Mouse (Mus musculus) heart, embryonic 10.5 days (tissue): Measurements from ENCODE around the gene Necab2. TPM values are rescaled to one million over a fixed set of nuclear protein-coding genes. Genes with fewer than 3 reads are reported as not detected.

Experiments used
- DNase-seq: peaks from one replicate; pipeline ENCODE4 v3.0.0-alpha.2; 2017; ENCODE audit warnings: low spot score
- H3K27ac ChIP-seq: fragments of 300-500 bp; sonication (generic); 2 replicates; pipeline ENCODE4 v1.5.1; 2016; ENCODE audit warnings: mild to moderate bottlenecking
- H3K27me3 ChIP-seq: fragments of 300-500 bp; sonication (generic); 2 replicates; pipeline ENCODE4 v1.6.1; 2016; ENCODE audit warnings: mild to moderate bottlenecking; ENCODE audit not compliant: poor library complexity, insufficient read depth, severe bottlenecking
- H3K36me3 ChIP-seq: fragments of 300-500 bp; sonication (generic); 2 replicates; pipeline ENCODE4 v1.6.1; 2016; ENCODE audit warnings: mild to moderate bottlenecking, moderate library complexity
- H3K4me1 ChIP-seq: fragments of 300-500 bp; sonication (generic); 2 replicates; pipeline ENCODE4 v1.6.1; 2016; ENCODE audit warnings: mild to moderate bottlenecking
- H3K4me3 ChIP-seq: fragments of 300-500 bp; sonication (generic); 2 replicates; pipeline ENCODE4 v1.5.1; 2016; ENCODE audit warnings: mild to moderate bottlenecking, moderate library complexity
- H3K9me3 ChIP-seq: fragments of 300-500 bp; sonication (generic); 2 replicates; pipeline ENCODE4 v1.6.1; 2016; ENCODE audit warnings: mild to moderate bottlenecking, moderate library complexity
- WGBS: fragments of 180-500 bp; shearing (Covaris S2); methylation state at CpG from one replicate; pipeline ENCODE4 v1.1.7; 2016; 5-methylcytosine and 5-hydroxymethylcytosine counted together
- polyA plus RNA-seq: library from polyadenylated mRNA; unstranded; fragments of >200 nt; fragmentation: Nextera tagmentation; extraction: Ambion mirVana; gene quantifications from 2 replicates; pipeline ENCODE4 v1.2.1, GENCODE M21; 2016

Necab2 gene
- polyA plus RNA-seq, 1 experiment from 2014 or later: 3.4 TPM

- no peak for DNase-seq
- Histone ChIP-seq H3K27me3 (peaks cover 71% of the 10 kb centered on the region), H3K4me1 (peaks cover 32% of the 10 kb centered on the region), H3K9me3 (no peaks in the 10 kb centered on the region), H3K4me3 (no peak overlapping the region), H3K27ac (no peak overlapping the region), H3K36me3 (no peaks in the 10 kb centered on the region)
- 66% methylated on average over 5 of the region's 5 CpGs for WGBS
These were observed 4.5 kb upstream of the Necab2 start for GRCm38 (mm10) chr8:119442013-119442412.

- Histone ChIP-seq H3K27me3 (peaks cover 74% of the 10 kb centered on the region), H3K36me3 (no peaks in the 10 kb centered on the region), H3K9me3 (no peaks in the 10 kb centered on the region), H3K4me3 (no peak overlapping the region), H3K4me1 (peaks cover 33% of the 10 kb centered on the region), H3K27ac (no peak overlapping the region)
- no peak for DNase-seq
- 87% methylated on average over 8 of the region's 8 CpGs for WGBS
These were observed 3.5 kb upstream of the Necab2 start for GRCm38 (mm10) chr8:119442970-119443369.

GRCm38 (mm10) chr8:119446990-119447780 lies 666 bp downstream of the Necab2 start:
- peaks cover 90% of the 10 kb centered on the region for H3K27me3 ChIP-seq
- WGBS: 8% methylated on average over 74 of the region's 80 CpGs
- H3K4me1 ChIP-seq: peaks cover 18% of the 10 kb centered on the region
- H3K4me3 ChIP-seq: peak overlapping the region; percentile 74
- DNase-seq: no peak
- H3K9me3 ChIP-seq: no peaks in the 10 kb centered on the region
- H3K27ac ChIP-seq: peak overlapping the region; percentile 88
- H3K36me3 ChIP-seq: no peaks in the 10 kb centered on the region

GRCm38 (mm10) chr8:119447781-119448170 lies 1.3 kb downstream of the Necab2 start:
- Histone ChIP-seq H3K4me1 (peaks cover 18% of the 10 kb centered on the region), H3K27me3 (peaks cover 89% of the 10 kb centered on the region), H3K4me3 (peak overlapping the region; percentile 74), H3K9me3 (no peaks in the 10 kb centered on the region), H3K27ac (no peak overlapping the region), H3K36me3 (no peaks in the 10 kb centered on the region)
- no peak for DNase-seq
- 2% methylated on average over 17 of the region's 17 CpGs for WGBS

GRCm38 (mm10) chr8:119449627-119450026 lies 3.1 kb downstream of the Necab2 start:
- H3K27me3 ChIP-seq: peaks cover 78% of the 10 kb centered on the region
- H3K36me3 ChIP-seq: no peaks in the 10 kb centered on the region
- H3K9me3 ChIP-seq: no peaks in the 10 kb centered on the region
- H3K27ac ChIP-seq: peak overlapping the region; percentile 4; the same call in 1 of the 2 replicates
- DNase-seq: no peak
- WGBS: 73% methylated on average over 12 of the region's 12 CpGs
- peaks cover 21% of the 10 kb centered on the region for H3K4me1 ChIP-seq
- H3K4me3 ChIP-seq: no peak overlapping the region

- Histone ChIP-seq H3K27ac (no peak overlapping the region), H3K9me3 (no peaks in the 10 kb centered on the region), H3K4me3 (no peak overlapping the region), H3K36me3 (no peaks in the 10 kb centered on the region), H3K27me3 (peaks cover 63% of the 10 kb centered on the region), H3K4me1 (peaks cover 33% of the 10 kb centered on the region)
- DNase-seq: no peak
- 89% methylated on average over 4 of the region's 4 CpGs for WGBS
These were observed 4.6 kb downstream of the Necab2 start for GRCm38 (mm10) chr8:119451131-119451530.

GRCm38 (mm10) chr8:119452919-119453318 lies 6.4 kb downstream of the Necab2 start:
- no peaks in the 10 kb centered on the region for H3K9me3 ChIP-seq
- 80% methylated on average over 5 of the region's 5 CpGs for WGBS
- no peak for DNase-seq
- H3K27ac ChIP-seq: no peak overlapping the region
- H3K4me1 ChIP-seq: peaks cover 23% of the 10 kb centered on the region
- H3K4me3 ChIP-seq: no peak overlapping the region
- peaks cover 50% of the 10 kb centered on the region for H3K27me3 ChIP-seq
- H3K36me3 ChIP-seq: no peaks in the 10 kb centered on the region

GRCm38 (mm10) chr8:119456045-119456444 lies 9.5 kb downstream of the Necab2 start:
- H3K27ac ChIP-seq: no peak overlapping the region; the same call in 1 of the 2 replicates
- H3K9me3 ChIP-seq: no peaks in the 10 kb centered on the region
- H3K36me3 ChIP-seq: no peaks in the 10 kb centered on the region
- peaks cover 24% of the 10 kb centered on the region; the same call in 1 of the 2 replicates for H3K4me1 ChIP-seq
- no peak for DNase-seq
- no peak overlapping the region for H3K4me3 ChIP-seq
- peaks cover 18% of the 10 kb centered on the region for H3K27me3 ChIP-seq
- WGBS: 85% methylated on average over 5 of the region's 5 CpGs

- Histone ChIP-seq H3K9me3 (no peaks in the 10 kb centered on the region), H3K36me3 (no peaks in the 10 kb centered on the region), H3K4me3 (0 out of 2 replicates have a peak overlapping the region, but pooled peaks have one; percentile 3), H3K4me1 (peaks cover 32% of the 10 kb centered on the region), H3K27ac (no peak overlapping the region), H3K27me3 (peaks cover 31% of the 10 kb centered on the region)
- no peak for DNase-seq
- 35% methylated on average over 16 of the region's 16 CpGs for WGBS
These were observed 13.2 kb downstream of the Necab2 start for GRCm38 (mm10) chr8:119459724-119460123.

- 85% methylated on average over 9 of the region's 9 CpGs for WGBS
- H3K36me3 ChIP-seq: no peaks in the 10 kb centered on the region
- peaks cover 47% of the 10 kb centered on the region for H3K27me3 ChIP-seq
- peaks cover 32% of the 10 kb centered on the region for H3K4me1 ChIP-seq
- no peak overlapping the region for H3K4me3 ChIP-seq
- H3K9me3 ChIP-seq: no peaks in the 10 kb centered on the region
- H3K27ac ChIP-seq: no peak overlapping the region
- DNase-seq: no peak
These were observed 14.8 kb downstream of the Necab2 start for GRCm38 (mm10) chr8:119461356-119461755.

GRCm38 (mm10) chr8:119463709-119464108 lies 17.2 kb downstream of the Necab2 start:
- no peaks in the 10 kb centered on the region for H3K9me3 ChIP-seq
- H3K4me1 ChIP-seq: peaks cover 39% of the 10 kb centered on the region
- WGBS: 57% methylated on average over 7 of the region's 7 CpGs
- no peak overlapping the region for H3K4me3 ChIP-seq
- H3K36me3 ChIP-seq: no peaks in the 10 kb centered on the region
- no peak for DNase-seq
- H3K27me3 ChIP-seq: peaks cover 61% of the 10 kb centered on the region
- H3K27ac ChIP-seq: no peak overlapping the region

- Histone ChIP-seq H3K27me3 (peaks cover 67% of the 10 kb centered on the region), H3K27ac (no peak overlapping the region), H3K9me3 (no peaks in the 10 kb centered on the region), H3K36me3 (no peaks in the 10 kb centered on the region), H3K4me3 (peak overlapping the region; percentile 45), H3K4me1 (peaks cover 35% of the 10 kb centered on the region)
- 3% methylated on average over 18 of the region's 18 CpGs for WGBS
- peak; percentile 90 for DNase-seq
These were observed 19.6 kb downstream of the Necab2 start for GRCm38 (mm10) chr8:119466105-119466504.

GRCm38 (mm10) chr8:119466794-119467193 lies 20.3 kb downstream of the Necab2 start:
- Histone ChIP-seq H3K4me1 (peaks cover 35% of the 10 kb centered on the region), H3K9me3 (no peaks in the 10 kb centered on the region), H3K27ac (0 out of 2 replicates have a peak overlapping the region, but pooled peaks have one; percentile 7), H3K36me3 (no peaks in the 10 kb centered on the region), H3K4me3 (no peak overlapping the region), H3K27me3 (peaks cover 65% of the 10 kb centered on the region)
- DNase-seq: no peak
- 71% methylated on average over 10 of the region's 10 CpGs for WGBS
